Mouse (Mus musculus) small intestine, adult 2 months (tissue): ENCODE data around the gene Gm13420. TPM values are rescaled to one million over a fixed set of nuclear protein-coding genes. Genes with fewer than 3 reads are reported as not detected.
"Not testable (repeated sequence)": the region's sequence is repeated elsewhere in the genome, so short reads cannot be mapped to it uniquely, and the experiment has no call there.

Experiments used
- H3K27ac ChIP-seq: fragments of 200-500 bp; 2 replicates; pipeline ENCODE4 v1.5.1; 2012; ENCODE audit warnings: low read depth, low read length, control low read depth, inconsistent platforms; ENCODE audit not compliant: insufficient read depth
- H3K27me3 ChIP-seq: fragments of 200-500 bp; 2 replicates; pipeline ENCODE4 v1.6.1; 2012; ENCODE audit warnings: mild to moderate bottlenecking, moderate library complexity, low read length, inconsistent platforms; ENCODE audit not compliant: control insufficient read depth, insufficient read depth
- H3K36me3 ChIP-seq: fragments of 200-500 bp; 2 replicates; pipeline ENCODE4 v1.6.1; 2012; ENCODE audit warnings: mild to moderate bottlenecking, low read length, control low read depth, inconsistent platforms; ENCODE audit not compliant: control insufficient read depth, insufficient read depth
- H3K4me1 ChIP-seq: fragments of 200-500 bp; 2 replicates; pipeline ENCODE4 v1.6.1; 2012; ENCODE audit warnings: low read length, inconsistent platforms, mixed read lengths; ENCODE audit not compliant: control insufficient read depth, insufficient read depth, insufficient read length
- H3K4me3 ChIP-seq: fragments of 200-500 bp; 2 replicates; pipeline ENCODE4 v1.5.1; 2012; ENCODE audit warnings: low read depth, mild to moderate bottlenecking, control low read depth, inconsistent platforms, low read length, moderate library complexity
- CTCF ChIP-seq: fragments of 200-500 bp; IDR thresholded peaks from 2 replicates; pipeline ENCODE4 v1.5.1; 2012; ENCODE audit warnings: low read depth, mild to moderate bottlenecking, control low read depth, inconsistent platforms, low read length, moderate library complexity, mixed read lengths; ENCODE audit not compliant: insufficient replicate concordance, insufficient read length; ENCODE audit errors: extremely low read depth
- POLR2A ChIP-seq: fragments of 200-500 bp; IDR thresholded peaks from 2 replicates; pipeline ENCODE4 v1.6.1; 2012; ENCODE audit warnings: low read depth, mild to moderate bottlenecking, control low read depth, inconsistent platforms, low read length, moderate library complexity
- WGBS: fragments of 180-500 bp; shearing (Covaris S2); methylation state at CpG from one replicate; pipeline ENCODE4 v1.1.7; 2018; 5-methylcytosine and 5-hydroxymethylcytosine counted together
- polyA plus RNA-seq: library from polyadenylated mRNA; depleted of rRNA; stranded (reverse); fragments of >200 nt; gene quantifications from 2 replicates; pipeline ENCODE4 v1.2.3, GENCODE M21; 2012

Gm13420 gene
- polyA plus RNA-seq, 1 experiment: 0.81 TPM

DNA sequence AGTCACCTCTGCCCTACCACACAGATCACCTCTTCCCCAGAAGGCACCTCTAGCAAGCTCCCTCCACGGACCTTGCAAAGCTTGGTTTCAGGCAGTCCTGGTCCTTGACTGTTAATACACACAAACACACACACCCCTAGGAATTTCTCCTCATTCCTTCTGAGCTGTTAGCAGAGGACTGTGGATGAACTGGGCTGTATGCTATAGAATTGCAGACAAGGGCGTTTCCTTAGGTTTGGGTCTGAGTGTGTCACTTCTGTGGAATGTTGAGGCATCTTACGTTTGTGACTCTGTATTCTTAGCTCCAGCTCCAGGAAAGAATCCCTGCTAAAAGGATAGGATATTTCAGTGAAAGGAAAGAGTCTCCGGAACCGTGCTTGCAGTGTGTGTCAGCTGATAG, 39.6 kb downstream of the Gm13420 start:
- H3K27ac ChIP-seq: no peak overlapping the region
- TF ChIP-seq POLR2A (no peak), CTCF (no peak)
- peaks cover 26% of the 10 kb centered on the region; the same call in 1 of the 2 replicates for H3K36me3 ChIP-seq
- no peak overlapping the region for H3K4me3 ChIP-seq
- no peaks in the 10 kb centered on the region for H3K4me1 ChIP-seq
- no peaks in the 10 kb centered on the region for H3K27me3 ChIP-seq
- WGBS: 84% methylated on average over 5 of the region's 5 CpGs

DNA sequence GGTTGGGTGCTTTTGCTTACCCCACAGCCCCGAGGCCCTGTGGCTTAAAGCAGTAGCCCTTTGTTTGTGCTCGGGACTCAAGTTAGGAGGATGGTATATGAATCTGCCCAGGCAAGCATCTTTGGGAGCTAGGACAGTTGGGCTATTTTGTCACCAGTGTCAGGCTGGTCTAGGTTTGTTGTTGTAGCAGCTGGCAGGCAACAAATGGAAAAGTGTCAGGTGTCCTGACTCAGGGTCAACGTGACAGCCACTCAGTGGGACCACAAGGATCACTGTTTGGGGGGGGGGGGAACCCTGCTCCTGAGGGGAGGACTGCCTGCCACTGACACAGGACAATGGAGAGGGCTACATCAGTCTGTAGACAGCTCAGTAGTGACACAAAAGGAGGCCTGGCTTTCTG, 40.4 kb downstream of the Gm13420 start:
- Histone ChIP-seq H3K36me3 (peaks cover 26% of the 10 kb centered on the region; the same call in 1 of the 2 replicates), H3K27ac (no peak overlapping the region), H3K4me3 (no peak overlapping the region), H3K27me3 (no peaks in the 10 kb centered on the region), H3K4me1 (no peaks in the 10 kb centered on the region)
- 75% methylated on average over 3 of the region's 3 CpGs for WGBS
- TF ChIP-seq POLR2A (no peak), CTCF (no peak)

DNA sequence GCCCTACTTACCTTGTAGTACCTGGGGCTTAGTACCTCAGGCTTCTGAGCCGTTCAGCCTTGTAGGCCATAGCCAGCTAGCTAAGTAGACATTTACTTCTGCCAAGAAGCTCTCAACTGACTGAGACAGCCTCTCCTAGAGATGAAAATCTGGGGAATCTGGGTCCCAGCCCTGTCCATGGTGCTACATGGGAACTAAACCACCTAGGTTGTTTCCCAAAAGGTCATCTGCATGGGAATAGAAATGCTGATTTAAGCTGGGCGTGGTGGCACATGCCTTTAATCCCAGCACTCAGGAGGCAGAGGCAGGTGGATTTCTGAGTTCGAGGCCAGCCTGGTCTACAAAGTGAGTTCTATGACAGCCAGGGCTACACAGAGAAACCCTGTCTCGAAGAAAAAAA, 43.3 kb downstream of the Gm13420 start:
- H3K4me3 ChIP-seq, H3K27ac ChIP-seq, H3K4me1 ChIP-seq, H3K27me3 ChIP-seq: not testable (repeated sequence)
- WGBS: 90% methylated on average over 4 of the region's 4 CpGs
- H3K36me3 ChIP-seq: peaks cover 33% of the 10 kb centered on the region

DNA sequence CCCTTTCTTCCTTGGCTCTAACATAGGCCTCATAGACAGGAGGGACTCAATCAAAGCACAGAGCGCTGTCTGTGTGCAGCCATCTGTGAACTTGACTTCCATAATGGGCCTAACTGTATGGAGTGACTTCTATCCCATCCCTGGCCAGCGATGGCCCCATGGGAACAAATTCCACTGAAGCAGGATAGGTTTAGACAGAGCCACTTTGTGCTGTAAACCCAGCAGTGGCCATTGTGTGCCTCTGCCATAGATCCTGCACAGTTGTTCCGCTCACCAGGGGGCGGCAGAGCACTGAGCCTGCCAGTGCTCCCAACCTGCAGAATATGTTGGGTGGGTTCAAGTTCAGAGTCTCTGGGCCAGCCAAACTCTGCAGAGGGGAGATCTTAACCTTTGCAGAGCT, 43.8 kb downstream of the Gm13420 start:
- Histone ChIP-seq H3K4me1 (no peaks in the 10 kb centered on the region), H3K4me3 (no peak overlapping the region), H3K27me3 (no peaks in the 10 kb centered on the region), H3K27ac (no peak overlapping the region), H3K36me3 (peaks cover 37% of the 10 kb centered on the region)
- TF ChIP-seq CTCF: peak; percentile 28; the same call in 1 of the 2 replicates
- no peak for TF ChIP-seq POLR2A
- 92% methylated on average over 4 of the region's 4 CpGs for WGBS

DNA sequence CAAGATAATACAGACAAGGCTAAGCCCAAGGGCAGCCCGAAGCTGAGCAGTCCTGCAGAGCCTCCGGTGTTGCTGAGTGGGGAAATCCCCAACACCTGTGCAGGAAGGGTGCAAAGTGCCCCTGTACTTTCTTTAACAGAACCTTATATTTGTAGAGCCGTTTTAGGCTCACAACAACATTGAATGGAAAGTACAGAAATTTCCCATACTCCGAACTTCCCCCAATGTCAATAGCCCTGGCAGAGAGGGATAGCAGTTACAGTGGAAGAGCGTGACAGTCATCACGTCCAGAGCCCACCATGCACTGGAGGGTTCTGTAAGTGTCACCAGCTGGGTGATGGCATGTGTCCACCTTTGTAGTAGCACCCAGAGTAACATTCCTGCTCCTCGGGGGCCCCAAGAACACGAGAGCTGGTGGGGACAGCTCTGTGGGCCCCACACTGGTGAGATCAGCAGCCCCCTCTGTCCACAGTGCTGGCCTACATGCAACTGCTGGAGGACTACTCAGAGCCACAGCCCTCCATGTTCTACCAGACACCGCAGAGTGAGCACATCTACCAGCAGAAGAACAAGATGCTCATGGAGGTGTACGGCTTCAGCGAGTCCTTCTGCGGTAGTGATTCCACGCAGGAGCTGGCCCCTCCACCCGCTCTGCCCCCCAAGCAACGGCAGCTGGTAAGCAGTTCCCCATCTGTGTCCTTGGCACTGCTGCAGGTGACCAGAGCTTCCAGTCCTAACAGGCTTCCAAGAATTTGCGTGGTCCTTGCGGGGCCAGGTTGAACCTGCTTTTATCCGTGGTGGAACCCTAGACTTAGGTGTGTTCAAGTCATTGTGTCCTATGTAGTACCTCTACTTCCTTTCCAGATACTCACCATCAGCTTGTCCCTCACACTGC, 44.5 kb downstream of the Gm13420 start:
- peaks cover 3% of the 10 kb centered on the region; the same call in 1 of the 2 replicates for H3K4me1 ChIP-seq
- H3K36me3 ChIP-seq: peaks cover 45% of the 10 kb centered on the region
- no peak overlapping the region for H3K4me3 ChIP-seq
- TF ChIP-seq POLR2A: no peak
- TF ChIP-seq CTCF: no peak
- H3K27ac ChIP-seq: no peak overlapping the region
- WGBS: 84% methylated on average over 18 of the region's 18 CpGs
- no peaks in the 10 kb centered on the region for H3K27me3 ChIP-seq

DNA sequence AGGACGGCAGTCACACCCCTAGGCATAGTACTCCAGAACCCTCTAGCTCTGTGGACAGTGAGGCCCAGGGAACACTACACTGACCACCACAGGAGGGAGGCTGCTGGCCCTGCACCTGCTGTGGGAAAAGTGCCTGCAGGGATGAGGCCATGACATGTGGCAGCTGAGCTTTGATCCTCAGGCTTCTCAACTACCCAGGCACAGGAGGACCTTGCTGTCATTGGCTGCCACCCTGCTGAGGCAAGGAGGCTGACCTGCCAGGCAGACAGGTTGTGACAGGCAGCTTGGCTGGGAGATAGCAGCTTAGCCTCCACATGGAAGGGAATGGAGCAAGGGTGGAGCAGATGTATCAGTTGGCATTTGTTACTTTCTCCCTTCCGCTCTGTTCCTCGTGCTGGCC, 46.0 kb downstream of the Gm13420 start:
- no peak for TF ChIP-seq POLR2A
- TF ChIP-seq CTCF: no peak
- Histone ChIP-seq H3K36me3 (peaks cover 40% of the 10 kb centered on the region), H3K4me3 (no peak overlapping the region), H3K27ac (no peak overlapping the region), H3K4me1 (peaks cover 3% of the 10 kb centered on the region; the same call in 1 of the 2 replicates), H3K27me3 (no peaks in the 10 kb centered on the region)
- 83% methylated on average over 3 of the region's 3 CpGs for WGBS

DNA sequence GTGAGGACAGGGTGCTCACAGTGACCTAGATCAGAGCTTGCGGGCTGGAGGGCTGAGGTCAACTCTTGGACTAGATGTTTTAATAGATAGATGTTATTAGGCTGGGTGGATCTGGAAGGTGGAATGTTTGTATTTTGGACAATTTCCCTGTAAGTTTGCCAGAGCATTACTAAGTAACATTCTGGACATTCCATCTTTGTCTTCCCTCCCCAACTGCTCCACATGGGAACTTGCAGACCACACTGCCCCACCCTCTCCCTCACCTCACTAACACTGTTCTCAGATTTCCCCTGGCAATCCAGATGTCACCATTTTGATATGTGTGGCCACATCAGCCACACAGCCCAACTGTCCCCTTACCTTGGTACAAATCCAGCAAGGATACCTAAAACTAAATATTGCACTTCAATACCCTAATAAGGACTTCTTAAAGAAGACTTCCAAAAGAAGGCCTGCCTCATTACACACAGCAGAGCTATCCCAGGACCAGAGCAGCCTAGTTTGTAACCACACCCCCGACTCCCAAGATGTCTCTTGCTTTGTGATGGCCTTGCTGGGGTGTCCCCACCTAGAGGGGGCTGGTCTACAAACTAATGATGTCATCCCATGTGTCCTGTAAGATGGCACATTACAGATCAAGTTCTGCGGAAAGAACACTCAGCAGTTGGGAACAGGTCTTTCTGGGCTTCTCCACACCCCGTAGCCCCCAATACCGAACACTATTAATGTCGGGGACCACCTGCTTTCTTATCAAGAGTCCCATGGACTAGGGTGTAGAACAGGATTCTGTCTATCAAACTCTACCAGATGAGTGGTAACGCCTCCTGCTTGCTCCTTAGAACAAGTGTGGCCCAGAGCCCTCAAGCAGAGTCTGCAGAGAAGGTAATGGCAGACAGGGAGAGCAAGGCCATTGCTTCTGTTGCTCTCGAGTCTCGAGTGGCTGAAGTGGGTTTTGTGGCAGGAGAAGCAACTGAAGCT, 48.1 kb downstream of the Gm13420 start:
- Histone ChIP-seq H3K4me3 (no peak overlapping the region), H3K36me3 (peaks cover 52% of the 10 kb centered on the region), H3K27me3 (no peaks in the 10 kb centered on the region), H3K4me1 (peaks cover 3% of the 10 kb centered on the region; the same call in 1 of the 2 replicates), H3K27ac (no peak overlapping the region)
- 86% methylated on average over 9 of the region's 9 CpGs for WGBS
- TF ChIP-seq CTCF (no peak), POLR2A (no peak)
